Mouse (Mus musculus) activated CD4-positive, CD25-positive, alpha-beta regulatory T cell, adult 4 months (primary cell): Measurements from ENCODE around the gene Galp. TPM values are rescaled to one million over a fixed set of nuclear protein-coding genes. Genes with fewer than 3 reads are reported as not detected.
"Not testable (repeated sequence)": the region's sequence is repeated elsewhere in the genome, so short reads cannot be mapped to it uniquely, and the experiment has no call there.

Source experiments
- ATAC-seq: one replicate; pipeline ENCODE4 v1.8.0; 2017
- polyA plus RNA-seq, 2 experiments: library from polyadenylated mRNA; unstranded; fragments of 100-300 nt; shearing (Covaris generic); gene quantifications; one replicate each; pipeline ENCODE4 v1.2.1; 2017

The Galp gene
- polyA plus RNA-seq: not detected

GRCm38 (mm10) chr7:6196790-6197189 lies at the start of gene Galp:
Gene Galp (plus strand): TSS chr7:6197090.
- no peak for ATAC-seq

DNA sequence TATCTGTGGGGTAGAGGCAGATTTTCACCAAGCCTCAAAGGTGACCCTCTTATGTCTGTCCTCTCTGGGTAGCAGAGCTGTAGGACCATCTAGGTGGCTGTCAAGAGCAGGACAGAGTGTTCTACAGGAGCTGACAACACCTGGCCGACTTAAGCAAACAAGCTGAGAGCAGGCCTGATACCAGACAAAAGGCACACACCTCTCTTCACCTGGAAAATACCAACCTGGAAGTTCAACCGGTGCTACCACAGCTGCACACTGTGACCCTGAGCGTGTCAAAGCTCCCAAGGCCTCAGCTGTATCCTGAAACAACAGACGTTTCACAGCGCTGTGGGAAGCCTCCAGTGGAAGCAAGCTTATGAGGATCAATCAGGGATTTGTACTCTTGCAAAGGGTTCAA lies 49.2 kb upstream of the Galp start:
- ATAC-seq: no peak

DNA sequence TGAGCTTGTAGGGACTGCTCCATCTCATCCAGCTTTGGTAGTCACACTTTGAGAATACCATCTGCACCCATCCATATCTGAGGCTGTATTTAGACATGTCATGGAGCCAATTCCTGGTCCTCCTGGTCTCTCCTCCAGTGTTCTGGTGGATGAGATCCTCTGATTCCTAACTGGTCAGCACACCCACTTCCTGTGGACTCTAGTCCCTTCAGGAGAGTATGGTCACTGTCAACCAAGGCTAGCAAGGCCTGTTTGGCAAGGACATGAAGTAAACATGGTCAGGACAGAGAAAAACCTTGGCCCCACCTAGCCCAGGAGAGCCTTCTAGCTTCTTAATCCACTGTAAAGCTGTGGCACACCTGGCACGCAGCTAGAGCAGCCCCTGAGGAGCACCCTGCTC lies 45.6 kb upstream of the Galp start:
- ATAC-seq: no peak

DNA sequence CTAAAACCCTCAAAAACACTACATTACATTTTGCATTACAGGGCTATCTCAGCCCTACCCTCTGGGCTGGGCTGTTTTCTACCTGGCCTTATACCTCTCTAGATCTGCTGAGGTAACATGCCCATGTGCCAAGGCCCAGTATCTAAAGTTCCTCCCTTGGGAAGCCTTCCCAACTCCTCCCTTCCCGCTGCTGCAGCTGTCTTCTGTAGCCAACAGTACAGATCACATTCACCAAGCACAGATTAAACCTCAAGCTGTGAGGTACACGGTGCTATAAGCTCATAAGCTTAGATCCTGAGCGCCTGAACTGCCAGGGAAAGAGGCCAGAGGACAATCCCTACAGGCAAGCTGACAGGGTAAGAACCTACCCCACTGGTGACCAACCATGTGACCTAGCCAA lies 44.9 kb upstream of the Galp start:
- ATAC-seq: no peak

DNA sequence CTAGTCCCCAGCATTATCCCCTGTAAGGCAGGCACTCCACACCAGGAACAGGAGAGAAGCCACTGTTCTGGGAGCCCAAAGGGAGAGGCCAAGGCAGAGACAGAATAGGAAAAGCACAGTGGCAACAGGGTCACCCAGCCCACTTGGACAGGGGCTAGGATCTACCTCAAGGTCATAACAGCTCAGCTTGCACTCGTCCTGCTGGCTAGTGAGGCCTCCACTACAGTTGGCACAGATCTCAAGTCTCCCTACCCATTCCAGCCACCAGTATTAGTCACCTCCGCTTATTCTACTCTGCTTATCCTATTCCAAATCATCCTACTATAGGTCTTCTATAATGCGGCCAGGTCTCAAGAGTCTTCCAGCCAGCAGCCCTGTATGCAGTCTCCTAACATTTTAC lies 43.8 kb upstream of the Galp start:
- no peak for ATAC-seq

GRCm38 (mm10) chr7:6154164-6154563 lies 42.7 kb upstream of the Galp start:
- ATAC-seq: no peak

DNA sequence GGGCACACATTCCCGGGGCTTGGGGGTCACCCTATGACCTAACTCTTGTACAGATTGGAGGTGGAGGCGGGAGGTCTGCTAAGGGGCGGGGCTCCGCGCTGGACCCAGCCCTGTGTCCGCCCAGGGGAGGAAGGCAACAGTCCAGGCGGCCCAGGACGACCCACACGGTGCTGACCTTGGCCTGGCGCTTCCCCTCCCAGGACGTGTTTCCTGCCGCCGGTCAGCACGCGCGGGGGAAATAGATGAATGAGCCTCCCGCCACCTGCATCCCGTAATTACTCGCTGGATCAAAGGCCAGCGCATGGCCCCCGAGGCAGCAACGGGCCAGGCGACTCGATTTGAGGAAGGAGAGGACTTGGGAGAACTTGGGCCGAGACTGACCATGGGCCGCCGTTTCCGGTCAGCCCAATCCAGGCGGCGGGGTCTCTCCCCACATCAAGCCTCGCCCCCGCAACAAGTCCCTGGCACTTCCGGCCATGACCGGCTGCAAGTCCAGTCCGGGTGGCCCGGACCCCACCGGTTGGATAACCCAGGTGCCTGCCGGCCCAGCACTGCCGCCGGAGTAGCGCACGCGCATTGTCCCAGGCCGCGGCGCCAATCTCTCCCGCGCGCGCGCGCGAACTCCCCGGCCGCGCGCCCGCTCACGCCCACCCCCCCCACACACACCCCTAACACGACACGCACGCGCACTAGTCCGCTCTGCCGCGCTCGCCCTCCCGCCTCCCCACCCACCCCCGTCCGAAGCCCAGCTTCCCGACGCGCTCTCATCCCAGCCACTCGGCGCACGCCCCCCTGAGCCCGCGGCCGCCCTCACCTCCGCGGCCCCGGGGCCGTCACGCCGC lies 41.6 kb upstream of the Galp start:
- peak; percentile 36 for ATAC-seq

GRCm38 (mm10) chr7:6155901-6156411 lies 40.9 kb upstream of the Galp start, which contains the start of gene Zfp787:
Gene Zfp787 (minus strand): TSS chr7:6155997.
- peak; percentile 86 for ATAC-seq

DNA sequence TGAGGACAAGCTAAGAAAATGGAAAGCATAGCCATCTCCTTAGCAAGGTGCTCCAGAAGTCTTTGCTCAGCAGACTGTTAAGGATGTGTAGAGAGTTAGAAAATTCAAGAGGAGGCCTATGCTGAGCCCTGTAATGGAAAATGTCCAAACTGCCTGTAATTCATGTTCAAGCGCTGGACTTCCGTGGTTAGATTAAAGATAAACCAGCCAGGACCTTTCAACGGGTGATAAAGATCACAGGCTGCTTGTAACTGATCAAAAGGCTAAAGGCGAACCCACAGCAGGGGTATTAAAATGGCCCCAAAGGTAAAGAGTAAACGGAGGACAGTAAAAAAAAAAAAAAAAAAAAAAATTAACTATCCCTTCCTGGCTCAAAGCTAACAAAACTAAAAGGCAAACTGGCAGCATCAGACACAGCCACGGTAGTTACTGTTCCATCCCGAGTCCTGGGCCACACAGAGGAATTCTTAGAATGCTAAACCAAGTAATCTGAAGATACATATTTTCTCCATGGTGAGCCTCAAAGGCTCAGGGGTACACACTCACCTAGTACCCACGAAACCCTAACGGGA lies 39.9 kb upstream of the Galp start:
- no peak for ATAC-seq

DNA sequence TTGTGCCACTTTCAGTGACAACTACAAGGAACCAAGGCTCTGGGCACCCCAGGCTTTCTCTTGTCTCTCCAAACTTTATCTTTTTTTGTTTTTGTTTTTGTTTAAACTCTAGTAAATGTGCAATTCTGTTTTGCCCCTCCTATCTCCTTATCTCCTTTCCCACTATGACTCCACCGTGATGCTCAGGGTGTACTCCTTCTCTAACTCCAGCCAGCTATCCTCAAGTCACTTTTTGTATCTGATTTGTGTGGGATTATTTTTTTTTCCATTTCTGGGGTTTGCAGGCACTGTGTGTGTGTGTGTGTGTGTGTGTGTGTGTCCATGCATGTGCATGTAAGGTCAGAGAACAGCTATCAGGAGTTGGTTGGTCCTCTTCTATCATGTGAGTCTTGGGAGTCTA lies 39.4 kb upstream of the Galp start:
- ATAC-seq: no peak

GRCm38 (mm10) chr7:6159604-6160003 lies 37.3 kb upstream of the Galp start:
- ATAC-seq: no peak

DNA sequence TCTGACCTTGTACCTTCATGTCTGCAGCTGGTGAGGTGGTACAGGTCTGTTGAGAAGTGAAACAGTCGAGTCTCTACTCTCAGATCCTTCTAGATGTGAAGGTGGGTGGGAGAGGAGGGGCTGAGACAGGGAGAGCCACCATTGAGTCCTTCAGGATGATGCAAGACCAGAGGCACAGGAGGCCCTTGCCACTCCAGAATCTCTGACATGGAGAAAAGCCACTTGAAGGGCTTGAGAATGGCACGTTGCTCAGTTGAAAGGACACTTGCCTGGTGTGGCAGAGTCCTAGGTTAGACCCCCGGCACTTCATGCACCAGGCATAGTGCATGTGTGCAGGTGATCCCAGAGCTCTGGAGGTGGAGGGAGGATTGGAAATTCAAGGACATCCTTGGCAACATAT lies 35.3 kb upstream of the Galp start:
- no peak for ATAC-seq

DNA sequence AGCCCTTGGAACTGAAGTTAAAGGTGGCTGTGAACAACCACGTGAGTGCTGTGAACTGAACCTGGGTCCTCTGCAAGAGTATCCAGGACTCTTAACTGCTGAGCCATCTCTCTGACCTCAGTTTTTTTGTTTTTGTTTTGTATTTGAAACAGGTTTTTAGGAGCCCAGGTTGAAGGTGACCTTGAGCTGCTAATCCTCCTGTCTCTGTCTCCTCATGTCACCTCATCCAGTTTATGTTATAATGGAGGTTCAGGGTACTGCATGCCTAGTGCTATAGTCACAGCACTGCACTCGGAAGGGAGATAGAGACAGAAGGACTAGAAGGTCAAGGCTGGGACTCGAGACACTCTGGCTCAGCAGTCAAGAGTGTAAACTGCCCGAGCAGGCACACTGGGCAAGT lies 34.7 kb upstream of the Galp start:
- no peak for ATAC-seq

- no peak for ATAC-seq
Observed at GRCm38 (mm10) chr7:6164671-6165070, 32.2 kb upstream of the Galp start.

GRCm38 (mm10) chr7:6169403-6169802 lies 27.5 kb upstream of the Galp start:
- ATAC-seq: no peak

GRCm38 (mm10) chr7:6170391-6170790 lies 26.5 kb upstream of the Galp start:
- ATAC-seq: no peak

- ATAC-seq: no peak
Observed at GRCm38 (mm10) chr7:6170871-6171270, 26.0 kb upstream of the Galp start.

- ATAC-seq: peak; percentile 62
Observed at GRCm38 (mm10) chr7:6171444-6172005, 25.4 kb upstream of the Galp start.

- ATAC-seq: peak; percentile 79
Observed at GRCm38 (mm10) chr7:6172006-6172649, 24.8 kb upstream of the Galp start, which contains the start of gene Zfp444. Gene Zfp444 (plus strand): TSS chr7:6172226.

DNA sequence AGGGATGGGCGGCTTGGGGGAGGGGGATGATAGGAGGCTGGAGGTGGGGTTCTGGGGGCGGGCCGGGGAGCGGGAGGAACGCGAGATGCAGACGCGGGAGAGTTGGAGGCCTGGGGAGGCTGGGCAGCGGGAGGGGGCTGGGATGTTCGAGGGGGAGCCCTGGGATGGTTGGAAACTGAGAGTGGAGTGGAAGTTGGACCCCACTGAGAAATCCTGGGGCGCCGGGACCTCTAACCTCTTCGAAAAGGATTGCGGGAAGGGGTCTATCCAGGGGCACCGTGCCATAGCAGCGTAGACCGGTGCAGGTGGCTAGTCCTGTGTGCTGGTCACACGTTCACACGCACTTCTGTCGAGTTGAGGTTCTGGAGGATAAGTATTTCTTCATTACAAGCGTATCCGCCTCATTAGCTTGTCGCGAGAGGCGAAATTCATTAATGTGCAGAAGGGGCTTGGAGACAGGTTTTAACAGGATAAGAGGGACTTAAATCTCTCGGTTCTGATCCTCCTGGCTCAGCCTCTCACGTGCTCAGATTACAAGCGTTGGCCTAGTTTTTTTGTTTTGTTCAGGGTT lies 24.1 kb upstream of the Galp start:
- ATAC-seq: no peak

DNA sequence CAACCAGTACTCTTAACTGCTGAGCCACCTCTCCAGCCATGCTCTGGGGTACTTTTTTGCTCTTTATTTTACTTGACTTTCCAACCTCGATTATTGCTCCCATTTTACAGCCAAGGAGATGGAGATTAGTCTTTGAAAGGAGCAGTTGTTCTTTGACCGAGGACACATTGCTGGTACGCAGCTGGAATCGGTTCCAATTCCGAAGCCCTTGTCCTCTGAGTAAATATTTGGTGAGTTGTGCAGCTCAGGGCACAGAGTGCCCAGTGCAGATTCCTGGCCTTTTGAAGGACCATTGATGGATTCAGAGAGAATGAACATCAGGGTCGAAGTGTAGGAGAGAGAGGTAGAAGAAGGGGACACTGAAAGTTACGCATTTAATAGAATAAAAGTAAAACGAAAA lies 23.0 kb upstream of the Galp start:
- ATAC-seq: no peak

- not testable (repeated sequence) for ATAC-seq
Observed at GRCm38 (mm10) chr7:6174365-6174987, 22.4 kb upstream of the Galp start.
